Mouse (Mus musculus): ENCODE measurements around the gene Scgb1b30. TPM values are rescaled to one million over a fixed set of nuclear protein-coding genes. Genes with fewer than 3 reads are reported as not detected.

The Scgb1b30 gene
- total and polyA plus RNA-seq, 2 experiments from 2014 or later, result not detected

DNA sequence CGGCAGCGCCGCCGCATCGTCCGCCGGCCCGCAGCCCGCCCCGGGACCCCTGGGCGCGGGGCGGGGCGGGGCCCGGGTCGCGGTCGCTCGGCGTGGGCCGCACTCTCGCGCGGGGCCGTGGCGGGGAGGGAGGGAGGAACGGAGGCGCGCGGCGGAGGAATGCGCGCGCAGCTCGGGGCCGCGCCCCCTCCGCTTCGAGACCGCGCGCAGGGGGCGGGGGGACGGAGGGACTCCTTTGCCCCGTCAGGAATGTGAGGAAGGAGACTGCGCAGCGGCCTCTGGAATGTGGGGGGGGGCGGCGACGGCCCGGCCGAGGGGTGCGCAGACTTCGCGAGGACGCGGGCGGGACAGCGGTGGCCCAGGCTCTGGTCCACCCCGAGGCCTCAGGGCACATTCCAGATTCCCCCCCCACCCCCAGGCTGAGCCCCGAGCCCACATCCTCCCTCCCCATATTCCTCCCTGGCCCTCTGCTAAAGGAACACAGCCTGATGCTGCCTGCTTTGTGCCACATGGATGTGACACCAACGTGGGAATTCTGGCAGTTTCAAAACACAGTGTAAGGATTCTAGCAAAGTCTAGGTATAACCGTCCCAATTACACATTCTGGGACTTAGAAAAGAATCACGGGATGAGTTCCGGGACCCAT is 38.0 kb downstream of the Scgb1b30 start, which contains the start of gene Wtip:
TSS of gene Wtip (minus strand) at position 152 of the 646 bp plus-strand sequence.
- Histone ChIP-seq H3K4me3 (ENCODE audit: low read depth, low read length) (peak within 1 kb of the TSS; percentile 79), H3K27me3 (ENCODE audit: insufficient read depth, low read length) (no peaks in the 10 kb centered on the region), H3K9me3 (ENCODE audit: low read length) (no peaks in the 10 kb centered on the region), H3K4me2 (ENCODE audit: low read depth, low read length, poor library complexity, severe bottlenecking) (peak within 1 kb of the TSS; percentile 81), H3K9ac (replicated peaks; ENCODE audit: low read length, poor library complexity, severe bottlenecking) (peak within 1 kb of the TSS; percentile 94), H3K4me1 (ENCODE audit: insufficient read depth, low read length) (peaks cover 9% of the 10 kb centered on the region; the same call in 1 of the 2 replicates), H3K36me3 (ENCODE audit: insufficient read depth, low read length) (no peaks in the 10 kb centered on the region), H3K27ac (ENCODE audit: low read depth, low read length) (peak within 1 kb of the TSS; percentile 69)
- DNase-seq (ENCODE audit: low spot score) (peak; percentile 85), ATAC-seq (ENCODE audit: low FRiP score) (peak; percentile 82)
- 2% methylated on average over 31 of the region's 65 CpGs for WGBS
- no peak for TF ChIP-seq CTCF (IDR thresholded peaks at IDR 0.05)

GRCm38 (mm10) chr7:34134336-34134735 is 39.1 kb downstream of the Scgb1b30 start:
- Histone ChIP-seq H3K27me3 (ENCODE audit: insufficient read depth, low read length) (no peaks in the 10 kb centered on the region), H3K9me3 (ENCODE audit: low read length) (no peaks in the 10 kb centered on the region), H3K36me3 (ENCODE audit: insufficient read depth, low read length) (no peaks in the 10 kb centered on the region), H3K4me2 (ENCODE audit: low read depth, low read length, poor library complexity, severe bottlenecking) (no peak overlapping the region), H3K4me1 (ENCODE audit: insufficient read depth, low read length) (peaks cover 9% of the 10 kb centered on the region; the same call in 1 of the 2 replicates), H3K27ac (ENCODE audit: low read depth, low read length) (no peak overlapping the region), H3K9ac (replicated peaks; ENCODE audit: low read length, poor library complexity, severe bottlenecking) (no peak overlapping the region), H3K4me3 (ENCODE audit: low read depth, low read length) (no peak overlapping the region)
- TF ChIP-seq CTCF (IDR thresholded peaks at IDR 0.05), result no peak
- DNase-seq (ENCODE audit: low spot score), result no peak
- no peak for ATAC-seq (ENCODE audit: low FRiP score)
- WGBS, result 91% methylated on average over 2 of the region's 2 CpGs

DNA sequence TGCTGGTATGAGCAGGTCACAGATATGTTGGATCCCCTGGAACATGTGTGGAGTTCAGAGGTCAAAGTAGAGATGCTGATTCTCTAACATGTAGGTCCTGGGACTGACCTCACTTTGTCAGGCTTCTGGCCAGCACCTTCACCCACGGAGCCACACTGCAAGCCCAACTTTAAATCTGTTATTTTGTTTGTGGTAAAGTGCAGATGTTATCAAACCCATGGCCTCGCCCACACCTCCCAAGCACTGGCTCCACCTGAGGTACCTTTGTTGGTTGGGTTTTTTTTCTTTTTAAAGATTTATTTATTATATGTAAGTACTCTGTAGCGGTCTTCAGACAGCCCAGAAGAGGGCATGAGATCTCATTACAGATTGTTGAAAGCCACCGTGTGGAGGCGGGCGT is 44.3 kb downstream of the Scgb1b30 start:
- Histone ChIP-seq H3K9ac (replicated peaks; ENCODE audit: low read length, poor library complexity, severe bottlenecking) (no peak overlapping the region), H3K9me3 (ENCODE audit: low read length) (no peaks in the 10 kb centered on the region), H3K27me3 (ENCODE audit: insufficient read depth, low read length) (no peaks in the 10 kb centered on the region), H3K4me2 (ENCODE audit: low read depth, low read length, poor library complexity, severe bottlenecking) (no peak overlapping the region), H3K36me3 (ENCODE audit: insufficient read depth, low read length) (peaks cover 44% of the 10 kb centered on the region), H3K4me1 (ENCODE audit: insufficient read depth, low read length) (no peaks in the 10 kb centered on the region), H3K4me3 (ENCODE audit: low read depth, low read length) (no peak overlapping the region), H3K27ac (ENCODE audit: low read depth, low read length) (no peak overlapping the region)
- ATAC-seq (ENCODE audit: low FRiP score) (no peak), DNase-seq (ENCODE audit: low spot score) (no peak)
- TF ChIP-seq CTCF (IDR thresholded peaks at IDR 0.05), result no peak
- 89% methylated on average over 6 of the region's 6 CpGs for WGBS

DNA sequence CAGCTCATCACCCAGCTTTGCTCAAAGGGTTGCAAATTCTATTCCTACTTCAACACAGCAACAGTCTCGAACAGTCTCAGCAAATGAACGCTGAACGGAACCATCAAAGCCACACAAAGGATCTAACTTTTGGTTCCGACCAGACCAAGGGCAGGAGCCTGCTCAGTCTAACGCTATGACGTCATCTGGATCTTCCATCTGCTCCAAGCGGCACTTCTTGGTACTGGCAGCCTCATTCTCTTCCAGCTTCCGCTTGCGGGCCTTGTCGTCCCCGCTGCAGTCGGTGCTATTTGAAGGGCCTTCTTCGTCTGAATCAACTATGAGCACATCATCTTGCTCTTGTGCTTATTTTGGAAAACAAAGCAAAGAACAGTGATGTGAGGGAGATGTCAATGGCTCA is 45.9 kb downstream of the Scgb1b30 start:
- TF ChIP-seq CTCF (IDR thresholded peaks at IDR 0.05), result no peak
- DNase-seq (ENCODE audit: low spot score), result no peak
- Histone ChIP-seq H3K4me3 (ENCODE audit: low read depth, low read length) (no peak overlapping the region), H3K27me3 (ENCODE audit: insufficient read depth, low read length) (no peaks in the 10 kb centered on the region), H3K4me2 (ENCODE audit: low read depth, low read length, poor library complexity, severe bottlenecking) (no peak overlapping the region), H3K27ac (ENCODE audit: low read depth, low read length) (no peak overlapping the region), H3K36me3 (ENCODE audit: insufficient read depth, low read length) (peaks cover 57% of the 10 kb centered on the region), H3K9me3 (ENCODE audit: low read length) (no peaks in the 10 kb centered on the region), H3K4me1 (ENCODE audit: insufficient read depth, low read length) (no peaks in the 10 kb centered on the region), H3K9ac (replicated peaks; ENCODE audit: low read length, poor library complexity, severe bottlenecking) (no peak overlapping the region)
- no peak for ATAC-seq (ENCODE audit: low FRiP score)
- 97% methylated on average over 13 of the region's 13 CpGs for WGBS

GRCm38 (mm10) chr7:34147193-34147592 is 52.0 kb downstream of the Scgb1b30 start:
- ATAC-seq (ENCODE audit: low FRiP score), result no peak
- 97% methylated on average over 4 of the region's 4 CpGs for WGBS
- H3K27ac ChIP-seq (ENCODE audit: low read depth, low read length), result no peak overlapping the region
- no peaks in the 10 kb centered on the region for H3K27me3 ChIP-seq (ENCODE audit: insufficient read depth, low read length)
- H3K9me3 ChIP-seq (ENCODE audit: low read length), result no peaks in the 10 kb centered on the region
- H3K4me1 ChIP-seq (ENCODE audit: insufficient read depth, low read length), result no peaks in the 10 kb centered on the region
- H3K9ac ChIP-seq (replicated peaks; ENCODE audit: low read length, poor library complexity, severe bottlenecking), result no peak overlapping the region
- no peak overlapping the region for H3K4me3 ChIP-seq (ENCODE audit: low read depth, low read length)
- no peak for DNase-seq (ENCODE audit: low spot score)
- peaks cover 83% of the 10 kb centered on the region for H3K36me3 ChIP-seq (ENCODE audit: insufficient read depth, low read length)
- no peak overlapping the region for H3K4me2 ChIP-seq (ENCODE audit: low read depth, low read length, poor library complexity, severe bottlenecking)
- TF ChIP-seq CTCF (IDR thresholded peaks at IDR 0.05), result no peak

Other genes with a start within 250 kb of the Scgb1b30 start
- gene Scgb2b26, start 150.4 kb upstream of the Scgb1b30 start, total RNA-seq (2014; rRNA removed), result not detected in 2 replicates
- not detected in 2 replicates for gene Scgb2b26, start 150.4 kb upstream of the Scgb1b30 start, polyA plus RNA-seq (2015; fragmentation: Nextera tagmentation; extraction: Ambion mirVana)
- not detected in 2 replicates for gene Scgb2b27, start 81.5 kb upstream of the Scgb1b30 start, total RNA-seq (2014; rRNA removed)
- gene Scgb2b27, start 81.5 kb upstream of the Scgb1b30 start, polyA plus RNA-seq (2015; fragmentation: Nextera tagmentation; extraction: Ambion mirVana), result not detected in 2 replicates
- gene Scgb1b27, start 73.9 kb upstream of the Scgb1b30 start, total RNA-seq (2014; rRNA removed), result not detected in 2 replicates
- not detected in 2 replicates for gene Scgb1b27, start 73.9 kb upstream of the Scgb1b30 start, polyA plus RNA-seq (2015; fragmentation: Nextera tagmentation; extraction: Ambion mirVana)
- gene Wtip, start 37.8 kb downstream of the Scgb1b30 start, total RNA-seq (2014; rRNA removed), result 31.0 and 37.2 TPM in 2 replicates
- 2.1 and 2.5 TPM in 2 replicates for gene Wtip, start 37.8 kb downstream of the Scgb1b30 start, polyA plus RNA-seq (2015; fragmentation: Nextera tagmentation; extraction: Ambion mirVana)
- 142 and 145 TPM in 2 replicates for gene Uba2, start 74.2 kb downstream of the Scgb1b30 start, total RNA-seq (2014; rRNA removed)
- gene Uba2, start 74.2 kb downstream of the Scgb1b30 start, polyA plus RNA-seq (2015; fragmentation: Nextera tagmentation; extraction: Ambion mirVana), result 119 and 120 TPM in 2 replicates
- gene Pdcd2l, start 101.2 kb downstream of the Scgb1b30 start, total RNA-seq (2014; rRNA removed), result 35.0 and 39.7 TPM in 2 replicates
- gene Pdcd2l, start 101.2 kb downstream of the Scgb1b30 start, polyA plus RNA-seq (2015; fragmentation: Nextera tagmentation; extraction: Ambion mirVana), result 64.4 and 68.0 TPM in 2 replicates
- 300 and 325 TPM in 2 replicates for gene Gpi1, start 134.9 kb downstream of the Scgb1b30 start, total RNA-seq (2014; rRNA removed)
- 357 and 374 TPM in 2 replicates for gene Gpi1, start 134.9 kb downstream of the Scgb1b30 start, polyA plus RNA-seq (2015; fragmentation: Nextera tagmentation; extraction: Ambion mirVana)
- not detected in 2 replicates for gene Gm6096, start 155.6 kb downstream of the Scgb1b30 start, total RNA-seq (2014; rRNA removed)
- gene Gm6096, start 155.6 kb downstream of the Scgb1b30 start, polyA plus RNA-seq (2015; fragmentation: Nextera tagmentation; extraction: Ambion mirVana), result not detected in 2 replicates
- gene 4931406P16Rik, start 218.1 kb downstream of the Scgb1b30 start, total RNA-seq (2014; rRNA removed), result 76.2 and 78.3 TPM in 2 replicates
- 26.4 and 33.6 TPM in 2 replicates for gene 4931406P16Rik, start 218.1 kb downstream of the Scgb1b30 start, polyA plus RNA-seq (2015; fragmentation: Nextera tagmentation; extraction: Ambion mirVana)

Measured in midbrain, postnatal 0 days (tissue).